Mouse (Mus musculus) forebrain, embryonic 15.5 days (tissue): ENCODE results near the gene Cdk5rap1. TPM values are rescaled to one million over a fixed set of nuclear protein-coding genes. Genes with fewer than 3 reads are reported as not detected.

Experiments
- ATAC-seq: fragments of 200-750 bp; cut with Nextera tagmentation; replicated peaks from 2 replicates; pipeline ENCODE4 v1.8.0; 2017; ENCODE audit warnings: mild to moderate bottlenecking, moderate TSS enrichment, moderate library complexity
- H3K27ac ChIP-seq: fragments of 300-500 bp; sonication (generic); replicated peaks from 2 replicates; pipeline ENCODE4 v1.5.1; 2015; ENCODE audit warnings: mild to moderate bottlenecking, inconsistent platforms
- H3K27me3 ChIP-seq: fragments of 300-500 bp; sonication (generic); 2 replicates; pipeline ENCODE4 v1.6.1; 2015; ENCODE audit warnings: inconsistent platforms
- H3K36me3 ChIP-seq: fragments of 300-500 bp; sonication (generic); 2 replicates; pipeline ENCODE4 v1.6.1; 2015; ENCODE audit warnings: mild to moderate bottlenecking, inconsistent platforms
- H3K4me1 ChIP-seq: fragments of 300-500 bp; sonication (generic); 2 replicates; pipeline ENCODE4 v1.6.1; 2015; ENCODE audit warnings: inconsistent platforms
- H3K4me2 ChIP-seq: fragments of 300-500 bp; sonication (generic); replicated peaks from 2 replicates; pipeline ENCODE4 v1.6.1; 2015; ENCODE audit warnings: mild to moderate bottlenecking, inconsistent platforms
- H3K4me3 ChIP-seq: fragments of 300-500 bp; sonication (generic); 2 replicates; pipeline ENCODE4 v1.5.1; 2015; ENCODE audit warnings: mild to moderate bottlenecking, inconsistent platforms
- H3K9ac ChIP-seq: fragments of 300-500 bp; sonication (generic); replicated peaks from 2 replicates; pipeline ENCODE4 v1.6.1; 2015; ENCODE audit warnings: mild to moderate bottlenecking, inconsistent platforms
- H3K9me3 ChIP-seq: fragments of 300-500 bp; sonication (generic); 2 replicates; pipeline ENCODE4 v1.6.1; 2016; ENCODE audit warnings: inconsistent platforms
- WGBS: fragments of 180-500 bp; shearing (Covaris S2); methylation state at CpG from one replicate; pipeline ENCODE4 v1.1.7; 2015; ENCODE audit warnings: mixed read lengths; 5-methylcytosine and 5-hydroxymethylcytosine counted together
- polyA plus RNA-seq: library from polyadenylated mRNA; unstranded; fragments of >200 nt; fragmentation: Nextera tagmentation; extraction: Ambion mirVana; gene quantifications from 2 replicates; pipeline ENCODE4 v1.2.1, GENCODE M21; 2015

Gene Cdk5rap1
- 15.3 and 18.2 TPM in 2 replicates for polyA plus RNA-seq

GRCm38 (mm10) chr2:154372842-154373500 is at the start of gene Cdk5rap1:
Gene Cdk5rap1 (minus strand): TSS chr2:154373010.
- no peaks in the 10 kb centered on the region for H3K27me3 ChIP-seq
- WGBS = 12% methylated on average over 9 of the region's 9 CpGs
- ATAC-seq = peak; percentile 7
- peak within 1 kb of the TSS; percentile 68 for H3K4me2 ChIP-seq
- H3K4me3 ChIP-seq = peak within 1 kb of the TSS; percentile 58
- no peaks in the 10 kb centered on the region for H3K9me3 ChIP-seq
- H3K36me3 ChIP-seq = no peaks in the 10 kb centered on the region
- peak within 1 kb of the TSS; percentile 63 for H3K27ac ChIP-seq
- peaks cover 9% of the 10 kb centered on the region for H3K4me1 ChIP-seq
- H3K9ac ChIP-seq = peak within 1 kb of the TSS; percentile 73

GRCm38 (mm10) chr2:154422181-154422580 is 49.4 kb upstream of the Cdk5rap1 start:
- Histone ChIP-seq H3K4me1 (peaks cover 45% of the 10 kb centered on the region), H3K9me3 (no peaks in the 10 kb centered on the region), H3K27ac (peak overlapping the region; percentile 89), H3K36me3 (no peaks in the 10 kb centered on the region), H3K4me2 (no peak overlapping the region), H3K9ac (no peak overlapping the region), H3K4me3 (no peak overlapping the region), H3K27me3 (no peaks in the 10 kb centered on the region)
- 60% methylated on average over 5 of the region's 5 CpGs for WGBS
- no peak for ATAC-seq

GRCm38 (mm10) chr2:154420942-154421731 is 48.3 kb upstream of the Cdk5rap1 start:
- peak; percentile 88 for ATAC-seq
- no peak overlapping the region for H3K4me2 ChIP-seq
- H3K4me3 ChIP-seq = no peak overlapping the region
- no peaks in the 10 kb centered on the region for H3K27me3 ChIP-seq
- no peak overlapping the region for H3K9ac ChIP-seq
- H3K36me3 ChIP-seq = no peaks in the 10 kb centered on the region
- WGBS = 10% methylated on average over 7 of the region's 7 CpGs
- peak overlapping the region; percentile 89 for H3K27ac ChIP-seq
- H3K4me1 ChIP-seq = peaks cover 36% of the 10 kb centered on the region
- H3K9me3 ChIP-seq = no peaks in the 10 kb centered on the region

GRCm38 (mm10) chr2:154419631-154420515 is 47.1 kb upstream of the Cdk5rap1 start:
- peaks cover 34% of the 10 kb centered on the region for H3K4me1 ChIP-seq
- no peak overlapping the region for H3K9ac ChIP-seq
- H3K36me3 ChIP-seq = no peaks in the 10 kb centered on the region
- no peak overlapping the region for H3K4me2 ChIP-seq
- no peaks in the 10 kb centered on the region for H3K9me3 ChIP-seq
- H3K27me3 ChIP-seq = no peaks in the 10 kb centered on the region
- H3K4me3 ChIP-seq = no peak overlapping the region
- WGBS = 22% methylated on average over 9 of the region's 9 CpGs
- H3K27ac ChIP-seq = peak overlapping the region; percentile 89
- peak; percentile 57 for ATAC-seq

DNA sequence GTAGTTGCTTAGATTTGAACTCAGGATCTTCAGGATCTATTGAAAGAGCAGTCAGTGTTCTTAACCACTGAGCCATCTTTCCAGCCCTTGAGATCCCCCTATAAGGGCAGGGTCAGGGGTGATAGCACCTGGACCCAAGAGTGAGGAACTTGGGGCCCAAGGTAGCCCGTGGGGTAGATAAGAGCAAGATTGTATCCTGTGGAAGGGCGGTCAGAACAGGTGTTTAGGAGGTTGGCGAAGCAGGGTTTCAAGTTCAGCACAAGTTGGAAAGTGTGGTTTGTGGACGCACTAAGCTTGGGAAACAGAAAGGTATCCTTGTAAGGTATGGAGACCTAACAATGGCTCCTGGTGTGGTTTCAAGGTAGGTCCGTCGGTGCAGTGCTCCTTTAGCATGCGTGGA is 45.2 kb upstream of the Cdk5rap1 start:
- peaks cover 34% of the 10 kb centered on the region for H3K4me1 ChIP-seq
- no peak overlapping the region for H3K4me3 ChIP-seq
- H3K27me3 ChIP-seq = no peaks in the 10 kb centered on the region
- H3K9me3 ChIP-seq = no peaks in the 10 kb centered on the region
- no peak overlapping the region for H3K9ac ChIP-seq
- H3K4me2 ChIP-seq = no peak overlapping the region
- H3K27ac ChIP-seq = no peak overlapping the region
- no peaks in the 10 kb centered on the region for H3K36me3 ChIP-seq
- 94% methylated on average over 7 of the region's 7 CpGs for WGBS
- ATAC-seq = no peak

DNA sequence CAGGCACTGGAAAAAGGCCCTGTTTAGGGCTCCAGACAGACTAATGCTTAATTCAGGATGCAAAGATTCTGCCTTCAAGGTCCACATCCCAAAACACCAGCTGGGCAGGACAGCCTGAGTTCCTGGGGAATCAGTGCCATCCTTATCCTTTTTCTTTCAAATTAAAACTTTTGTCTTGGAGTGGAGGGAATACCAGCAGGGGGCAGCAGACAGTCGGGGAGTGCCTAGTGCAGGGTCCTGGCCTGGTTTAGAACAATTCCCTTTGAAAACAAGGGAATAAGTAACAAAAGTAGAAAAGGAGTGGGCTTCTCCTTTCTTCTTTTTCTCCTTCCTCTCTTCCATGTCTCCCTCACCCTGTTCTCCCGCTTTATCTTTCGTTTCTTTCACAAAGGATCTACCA is 44.3 kb upstream of the Cdk5rap1 start:
- Histone ChIP-seq H3K4me2 (no peak overlapping the region), H3K36me3 (no peaks in the 10 kb centered on the region), H3K27ac (no peak overlapping the region), H3K4me3 (no peak overlapping the region), H3K4me1 (peaks cover 31% of the 10 kb centered on the region), H3K9ac (no peak overlapping the region), H3K27me3 (no peaks in the 10 kb centered on the region), H3K9me3 (no peaks in the 10 kb centered on the region)
- 5% methylated on average over 3 of the region's 3 CpGs for WGBS
- ATAC-seq = no peak

- Histone ChIP-seq H3K4me2 (no peak overlapping the region), H3K4me3 (no peak overlapping the region), H3K27me3 (no peaks in the 10 kb centered on the region), H3K9ac (no peak overlapping the region), H3K9me3 (no peaks in the 10 kb centered on the region), H3K27ac (no peak overlapping the region), H3K4me1 (peaks cover 8% of the 10 kb centered on the region), H3K36me3 (no peaks in the 10 kb centered on the region)
- 66% methylated on average over 7 of the region's 7 CpGs for WGBS
- ATAC-seq = no peak
Measured at GRCm38 (mm10) chr2:154412018-154412666, 39.3 kb upstream of the Cdk5rap1 start.

GRCm38 (mm10) chr2:154410355-154410754 is 37.5 kb upstream of the Cdk5rap1 start:
- no peak for ATAC-seq
- H3K27me3 ChIP-seq = no peaks in the 10 kb centered on the region
- H3K27ac ChIP-seq = no peak overlapping the region
- no peak overlapping the region for H3K4me2 ChIP-seq
- no peak overlapping the region for H3K4me3 ChIP-seq
- WGBS = 59% methylated on average over 2 of the region's 2 CpGs
- no peaks in the 10 kb centered on the region for H3K36me3 ChIP-seq
- peaks cover 15% of the 10 kb centered on the region for H3K4me1 ChIP-seq
- H3K9me3 ChIP-seq = no peaks in the 10 kb centered on the region
- H3K9ac ChIP-seq = no peak overlapping the region

DNA sequence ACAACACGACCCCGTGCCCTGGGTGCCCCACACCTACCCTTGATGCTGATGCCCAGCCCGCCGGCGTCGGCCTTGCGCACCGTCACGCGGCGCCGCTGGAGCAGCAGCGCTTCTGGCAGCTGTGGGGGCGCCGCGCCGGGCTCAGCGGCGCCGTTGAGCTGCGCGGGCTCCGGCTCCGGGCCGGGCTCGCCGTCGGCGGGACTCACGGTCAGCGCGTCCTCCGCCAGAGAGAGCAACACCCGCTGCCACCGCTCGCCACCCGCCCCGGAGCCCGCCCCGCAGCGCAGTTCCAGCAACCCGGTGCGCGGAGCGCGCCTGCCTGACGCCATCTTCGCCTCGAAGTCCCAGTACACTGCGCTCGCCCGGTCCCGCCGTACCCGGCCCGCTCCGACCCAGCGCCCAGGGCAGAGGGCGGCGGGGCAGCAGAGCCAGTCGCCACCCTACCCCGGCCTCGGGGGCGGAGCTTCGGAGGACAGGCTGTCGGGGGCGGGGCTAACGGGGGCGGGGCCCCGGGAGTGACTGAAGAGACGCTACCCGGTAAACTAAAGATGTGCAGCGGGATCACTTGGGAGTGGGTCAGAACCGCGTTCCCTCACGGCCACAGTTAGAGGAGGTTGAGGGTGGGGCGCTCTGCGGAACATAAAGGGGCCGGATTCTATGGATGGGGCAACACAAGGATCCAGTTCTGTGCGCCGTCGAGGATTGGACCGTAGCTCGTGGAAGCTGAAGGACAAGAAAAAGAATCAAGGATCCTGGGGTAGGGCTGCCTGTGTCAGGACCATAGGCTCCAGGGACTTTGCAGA is 35.0 kb upstream of the Cdk5rap1 start, which contains the start of gene Snta1:
Gene Snta1 (minus strand): TSS at position 457 of the 803 bp plus-strand sequence.
- Histone ChIP-seq H3K4me2 (peak within 1 kb of the TSS; percentile 77), H3K4me3 (peak within 1 kb of the TSS; percentile 85), H3K36me3 (no peaks in the 10 kb centered on the region), H3K27me3 (no peaks in the 10 kb centered on the region), H3K9me3 (no peaks in the 10 kb centered on the region), H3K9ac (peak within 1 kb of the TSS; percentile 68), H3K27ac (no peak within 1 kb of the TSS), H3K4me1 (peaks cover 16% of the 10 kb centered on the region)
- ATAC-seq = peak; percentile 84
- 2% methylated on average over 78 of the region's 84 CpGs for WGBS

- H3K9ac ChIP-seq = peak overlapping the region; percentile 68
- H3K27me3 ChIP-seq = no peaks in the 10 kb centered on the region
- peak overlapping the region; percentile 77 for H3K4me2 ChIP-seq
- 0 out of 2 replicates have a peak, but pooled peaks have one; percentile 2 for ATAC-seq
- no peaks in the 10 kb centered on the region for H3K36me3 ChIP-seq
- no peak overlapping the region for H3K27ac ChIP-seq
- peaks cover 19% of the 10 kb centered on the region for H3K4me1 ChIP-seq
- WGBS = 26% methylated on average over 11 of the region's 11 CpGs
- H3K9me3 ChIP-seq = no peaks in the 10 kb centered on the region
- peak overlapping the region; percentile 85 for H3K4me3 ChIP-seq
Measured at GRCm38 (mm10) chr2:154407063-154407642, 34.3 kb upstream of the Cdk5rap1 start.
